Mouse (Mus musculus) embryonic facial prominence, embryonic 11.5 days (tissue): ENCODE measurements at regions not wholly inside any gene's neighbourhood (a gene's known extent, or its start where the extent isn't known, plus 50 kb on each side); places are given as distances from the start of the nearest gene placed in this dataset.

Experiments used
- ATAC-seq: fragments of 200-750 bp; cut with Nextera tagmentation; replicated peaks from 2 replicates; pipeline ENCODE4 v1.8.0; 2017; ENCODE audit warnings: low read depth; ENCODE audit not compliant: insufficient number of reproducible peaks, low FRiP score, low TSS enrichment
- DNase-seq: peaks from one replicate; pipeline ENCODE4 v3.0.0-alpha.2; 2015; ENCODE audit warnings: low spot score
- H3K27ac ChIP-seq: fragments of 300-500 bp; sonication (generic); replicated peaks from 2 replicates; pipeline ENCODE4 v1.5.1; 2014; ENCODE audit warnings: mild to moderate bottlenecking, low read depth, low read length, control low read depth
- H3K27me3 ChIP-seq: fragments of 300-500 bp; sonication (generic); 2 replicates; pipeline ENCODE4 v1.6.1; 2014; ENCODE audit warnings: mild to moderate bottlenecking, low read length, moderate library complexity, mixed read lengths; ENCODE audit not compliant: control insufficient read depth, insufficient read depth
- H3K36me3 ChIP-seq: fragments of 300-500 bp; sonication (generic); replicated peaks from 2 replicates; pipeline ENCODE4 v1.6.1; 2014; ENCODE audit warnings: low read depth, mild to moderate bottlenecking, low read length, moderate library complexity, mixed read lengths; ENCODE audit not compliant: control insufficient read depth, insufficient read depth
- H3K4me1 ChIP-seq: fragments of 300-500 bp; sonication (generic); 2 replicates; pipeline ENCODE4 v1.6.1; 2014; ENCODE audit warnings: low read length, mixed read lengths; ENCODE audit not compliant: control insufficient read depth, insufficient read depth
- H3K4me2 ChIP-seq: fragments of 300-500 bp; sonication (generic); 2 replicates; pipeline ENCODE4 v1.6.1; 2014; ENCODE audit warnings: low read depth, mild to moderate bottlenecking, control low read depth, low read length, moderate library complexity
- H3K4me3 ChIP-seq: fragments of 300-500 bp; sonication (generic); 2 replicates; pipeline ENCODE4 v1.5.1; 2014; ENCODE audit warnings: low read depth, low read length, control low read depth
- H3K9ac ChIP-seq: fragments of 300-500 bp; sonication (generic); replicated peaks from 2 replicates; pipeline ENCODE4 v1.6.1; 2014; ENCODE audit warnings: mild to moderate bottlenecking, control low read depth, low read length
- H3K9me3 ChIP-seq: fragments of 300-500 bp; sonication (generic); replicated peaks from 2 replicates; pipeline ENCODE4 v1.6.1; 2016; ENCODE audit warnings: mild to moderate bottlenecking, low read length, inconsistent platforms, mixed read lengths; ENCODE audit not compliant: control insufficient read depth
- WGBS: fragments of 180-500 bp; shearing (Covaris S2); extraction: QIAGEN DNeasy Blood & Tissue Kit; methylation state at CpG from one replicate; pipeline ENCODE4 v1.1.7; 2014; 5-methylcytosine and 5-hydroxymethylcytosine counted together

DNA sequence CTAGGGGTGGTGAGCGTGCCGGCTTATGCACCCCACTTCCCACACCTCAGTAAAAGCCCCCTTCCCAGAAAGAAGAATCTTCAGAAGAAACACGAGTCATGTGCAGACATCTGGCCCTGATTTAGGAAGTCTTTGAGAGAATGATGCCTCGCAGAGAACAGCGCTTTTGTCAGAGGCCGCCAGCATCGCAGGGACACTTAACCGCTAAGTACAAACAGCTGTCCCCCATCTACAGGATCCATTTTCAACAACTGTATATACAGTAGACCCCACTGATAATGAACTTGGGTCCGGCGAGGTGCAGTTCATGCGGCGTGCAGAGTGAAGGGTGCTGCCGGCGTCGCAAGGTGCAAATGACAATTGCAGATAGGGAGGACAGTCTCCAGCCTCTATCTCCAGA lies 85.4 kb upstream of the Rbm19 start:
- H3K4me2 ChIP-seq: no peak overlapping the region
- no peaks in the 10 kb centered on the region for H3K4me1 ChIP-seq
- DNase-seq (peak; percentile 81), ATAC-seq (no peak; the same call in 1 of the 2 replicates)
- H3K4me3 ChIP-seq: no peak overlapping the region
- WGBS: 65% methylated on average over 15 of the region's 15 CpGs
- no peak overlapping the region for H3K9ac ChIP-seq
- no peaks in the 10 kb centered on the region for H3K9me3 ChIP-seq
- no peaks in the 10 kb centered on the region for H3K27me3 ChIP-seq
- no peaks in the 10 kb centered on the region for H3K36me3 ChIP-seq
- H3K27ac ChIP-seq: no peak overlapping the region

DNA sequence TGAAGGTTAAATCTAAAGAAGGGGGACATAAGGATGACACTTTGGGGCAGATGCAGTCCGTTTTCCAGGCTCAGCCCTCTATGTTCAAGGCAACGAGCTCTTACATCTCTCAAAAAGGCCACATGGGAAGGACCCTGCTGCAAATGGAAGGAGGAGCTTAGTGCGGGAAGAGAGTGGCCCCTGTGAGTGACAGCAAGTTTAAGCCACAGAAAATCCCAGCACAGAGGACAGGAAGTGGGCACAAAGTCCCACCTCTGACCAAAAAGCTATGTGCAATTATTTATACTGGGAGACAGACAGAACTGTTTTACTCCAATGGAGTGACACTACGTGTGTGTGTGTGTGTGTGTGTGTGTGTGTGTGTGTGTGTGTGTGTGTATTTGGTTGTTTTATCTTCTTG lies 84.7 kb upstream of the Rbm19 start:
- no peak overlapping the region for H3K9ac ChIP-seq
- WGBS: 65% methylated on average over 4 of the region's 4 CpGs
- no peaks in the 10 kb centered on the region for H3K4me1 ChIP-seq
- ATAC-seq (no peak), DNase-seq (no peak)
- H3K27me3 ChIP-seq: no peaks in the 10 kb centered on the region
- H3K4me2 ChIP-seq: no peak overlapping the region
- H3K36me3 ChIP-seq: no peaks in the 10 kb centered on the region
- H3K9me3 ChIP-seq: no peaks in the 10 kb centered on the region
- no peak overlapping the region for H3K4me3 ChIP-seq
- no peak overlapping the region for H3K27ac ChIP-seq

DNA sequence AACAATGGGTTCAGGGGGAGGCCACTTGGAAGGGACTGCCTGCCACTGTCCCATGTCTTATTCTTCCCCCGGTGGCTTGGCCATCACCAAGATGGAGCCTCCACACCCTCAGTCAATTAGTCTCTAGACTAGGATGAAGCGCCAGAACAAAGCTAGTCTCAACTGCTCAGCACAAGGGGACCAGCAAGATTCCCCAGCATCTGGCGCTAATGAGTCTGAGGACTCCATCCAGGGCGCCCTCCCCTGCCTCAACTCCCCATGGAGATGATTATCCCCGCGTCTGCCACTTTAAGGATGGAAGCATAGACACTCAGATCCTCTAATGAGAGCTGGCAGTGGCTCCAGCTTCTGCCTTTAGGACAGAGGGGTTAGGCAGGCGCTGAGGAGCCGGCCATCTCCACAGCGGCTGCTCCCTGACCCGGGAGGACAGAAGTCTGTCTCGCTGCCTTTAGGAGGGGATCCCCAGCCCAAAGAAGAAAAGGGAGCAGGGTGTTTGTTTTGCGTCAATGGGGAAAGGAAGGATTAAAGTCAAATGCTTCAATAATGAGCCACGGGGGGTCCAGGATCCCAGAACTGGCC lies 81.7 kb upstream of the Rbm19 start:
- H3K4me2 ChIP-seq: no peak overlapping the region
- H3K9me3 ChIP-seq: no peaks in the 10 kb centered on the region
- no peaks in the 10 kb centered on the region for H3K36me3 ChIP-seq
- no peak overlapping the region for H3K4me3 ChIP-seq
- no peaks in the 10 kb centered on the region for H3K27me3 ChIP-seq
- DNase-seq (no peak), ATAC-seq (0 out of 2 replicates have a peak, but pooled peaks have one; percentile 39)
- H3K9ac ChIP-seq: no peak overlapping the region
- no peak overlapping the region for H3K27ac ChIP-seq
- 11% methylated on average over 13 of the region's 13 CpGs for WGBS
- no peaks in the 10 kb centered on the region for H3K4me1 ChIP-seq

DNA sequence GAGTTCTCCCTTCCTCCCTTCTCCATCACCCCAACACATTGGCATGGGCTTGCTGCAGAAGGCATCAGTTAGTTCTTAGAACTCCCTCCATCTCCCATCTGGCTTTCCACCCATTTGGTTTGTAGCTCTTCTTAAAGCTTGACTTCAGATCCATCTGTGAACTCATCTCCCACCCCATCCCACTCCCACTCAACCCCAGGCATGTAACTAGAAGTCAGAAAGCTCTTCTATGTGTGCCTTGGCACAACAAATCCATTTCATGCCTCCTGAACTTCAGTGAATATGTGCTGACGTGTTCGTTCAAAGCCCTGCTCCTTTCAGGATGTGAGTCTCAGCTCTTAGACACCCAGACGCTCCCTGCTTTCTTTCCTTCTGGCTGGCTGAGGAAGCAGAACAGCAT lies 81.0 kb upstream of the Rbm19 start:
- no peak for ATAC-seq
- no peak overlapping the region for H3K4me2 ChIP-seq
- H3K4me1 ChIP-seq: no peaks in the 10 kb centered on the region
- H3K9me3 ChIP-seq: no peaks in the 10 kb centered on the region
- no peaks in the 10 kb centered on the region for H3K27me3 ChIP-seq
- no peak overlapping the region for H3K27ac ChIP-seq
- H3K9ac ChIP-seq: no peak overlapping the region
- DNase-seq: no peak
- no peak overlapping the region for H3K4me3 ChIP-seq
- 87% methylated on average over 3 of the region's 3 CpGs for WGBS
- H3K36me3 ChIP-seq: no peaks in the 10 kb centered on the region

DNA sequence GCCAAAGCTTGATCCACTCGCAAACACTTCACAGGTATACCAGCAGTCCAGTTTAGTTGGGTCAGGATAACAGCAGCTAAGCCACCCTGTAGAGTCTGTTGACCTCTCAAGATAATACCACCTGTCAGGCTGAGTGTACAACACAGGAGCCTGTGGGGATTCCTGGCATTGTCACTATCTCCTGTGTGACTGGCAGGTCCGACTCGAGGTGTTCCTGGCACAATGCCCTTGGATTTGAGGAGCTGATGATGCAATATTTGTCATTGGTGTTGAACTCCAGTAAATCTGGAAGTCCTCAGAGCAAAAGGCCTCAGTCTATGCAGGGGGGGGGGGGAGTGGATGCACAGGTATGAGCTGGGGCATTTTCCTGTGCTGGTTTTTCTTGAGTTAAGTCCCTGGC lies 78.5 kb upstream of the Rbm19 start:
- H3K27me3 ChIP-seq: no peaks in the 10 kb centered on the region

DNA sequence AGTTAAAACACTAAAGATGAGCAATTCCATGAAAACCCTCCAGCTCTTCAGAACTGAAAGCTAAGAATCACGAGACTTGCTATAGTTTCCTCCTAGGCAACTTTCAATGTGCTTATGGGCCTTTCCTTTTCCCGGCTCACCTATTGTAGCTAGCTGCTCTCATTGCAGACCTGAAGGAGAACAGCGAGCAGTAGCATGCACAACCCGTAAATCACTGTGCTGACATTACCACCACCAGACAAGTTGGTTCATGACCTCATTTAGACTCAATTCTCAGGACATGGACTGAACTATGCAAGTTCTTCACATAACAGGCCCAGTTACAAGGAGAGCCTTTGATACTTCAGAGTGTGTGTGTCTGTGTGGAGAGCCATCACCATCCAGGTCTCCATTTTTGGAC lies 72.5 kb upstream of the Rbm19 start:
- H3K27me3 ChIP-seq: no peaks in the 10 kb centered on the region
- H3K9me3 ChIP-seq: no peaks in the 10 kb centered on the region
- ATAC-seq (no peak), DNase-seq (no peak)
- H3K4me2 ChIP-seq: no peak overlapping the region
- 88% methylated on average over 4 of the region's 4 CpGs for WGBS
- no peaks in the 10 kb centered on the region for H3K4me1 ChIP-seq
- H3K4me3 ChIP-seq: no peak overlapping the region
- H3K36me3 ChIP-seq: no peaks in the 10 kb centered on the region
- H3K9ac ChIP-seq: no peak overlapping the region
- no peak overlapping the region for H3K27ac ChIP-seq

More for the DNA sequence above, 78.5 kb upstream of the Rbm19 start:
- no peak overlapping the region for H3K4me3 ChIP-seq
- no peaks in the 10 kb centered on the region for H3K4me1 ChIP-seq
- H3K36me3 ChIP-seq: no peaks in the 10 kb centered on the region
- 90% methylated on average over 3 of the region's 3 CpGs for WGBS
- no peak overlapping the region for H3K4me2 ChIP-seq
- ATAC-seq (no peak), DNase-seq (no peak)
- H3K9ac ChIP-seq: no peak overlapping the region
- H3K9me3 ChIP-seq: no peaks in the 10 kb centered on the region
- no peak overlapping the region for H3K27ac ChIP-seq

DNA sequence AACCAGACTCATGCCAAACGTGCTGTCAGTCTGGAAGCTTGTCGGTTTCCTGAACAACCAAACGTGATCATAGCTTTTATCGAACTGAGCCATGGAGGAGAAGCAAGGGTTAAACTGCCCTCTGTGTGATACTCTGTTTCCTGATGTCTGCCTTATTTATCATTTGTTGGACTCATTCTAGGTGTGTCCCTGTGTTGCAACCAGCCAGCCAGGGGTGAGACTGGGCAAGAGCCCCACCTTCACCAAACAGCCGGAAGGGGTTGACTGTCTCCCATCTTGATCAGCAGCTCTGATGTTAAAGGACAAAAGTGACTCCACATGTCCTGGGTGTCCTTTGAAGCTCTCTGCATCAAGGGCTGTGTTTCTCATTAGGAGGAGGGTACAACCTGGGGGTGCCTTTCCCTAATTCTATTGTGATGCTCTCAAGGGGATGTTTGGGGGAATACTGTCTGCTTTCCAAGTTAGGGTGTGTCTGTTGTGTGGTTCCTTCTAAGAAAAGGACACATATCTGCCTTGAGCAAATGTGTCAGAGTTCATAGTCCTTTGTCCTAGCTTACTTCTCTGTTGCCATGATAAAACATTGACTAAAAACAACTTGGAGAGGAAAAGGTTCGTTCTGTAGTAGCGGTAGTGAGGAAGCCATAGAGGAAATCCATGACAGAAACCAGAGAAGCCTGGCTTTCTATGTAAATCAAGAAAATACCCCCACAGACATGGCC lies 67.0 kb upstream of the Rbm19 start:
- Histone ChIP-seq H3K27me3 (no peaks in the 10 kb centered on the region), H3K4me3 (no peak overlapping the region), H3K9me3 (no peaks in the 10 kb centered on the region), H3K4me2 (no peak overlapping the region), H3K36me3 (no peaks in the 10 kb centered on the region), H3K4me1 (no peaks in the 10 kb centered on the region), H3K27ac (no peak overlapping the region), H3K9ac (no peak overlapping the region)
- DNase-seq: no peak
- ATAC-seq: no peak
- WGBS: 91% methylated on average over 7 of the region's 7 CpGs

DNA sequence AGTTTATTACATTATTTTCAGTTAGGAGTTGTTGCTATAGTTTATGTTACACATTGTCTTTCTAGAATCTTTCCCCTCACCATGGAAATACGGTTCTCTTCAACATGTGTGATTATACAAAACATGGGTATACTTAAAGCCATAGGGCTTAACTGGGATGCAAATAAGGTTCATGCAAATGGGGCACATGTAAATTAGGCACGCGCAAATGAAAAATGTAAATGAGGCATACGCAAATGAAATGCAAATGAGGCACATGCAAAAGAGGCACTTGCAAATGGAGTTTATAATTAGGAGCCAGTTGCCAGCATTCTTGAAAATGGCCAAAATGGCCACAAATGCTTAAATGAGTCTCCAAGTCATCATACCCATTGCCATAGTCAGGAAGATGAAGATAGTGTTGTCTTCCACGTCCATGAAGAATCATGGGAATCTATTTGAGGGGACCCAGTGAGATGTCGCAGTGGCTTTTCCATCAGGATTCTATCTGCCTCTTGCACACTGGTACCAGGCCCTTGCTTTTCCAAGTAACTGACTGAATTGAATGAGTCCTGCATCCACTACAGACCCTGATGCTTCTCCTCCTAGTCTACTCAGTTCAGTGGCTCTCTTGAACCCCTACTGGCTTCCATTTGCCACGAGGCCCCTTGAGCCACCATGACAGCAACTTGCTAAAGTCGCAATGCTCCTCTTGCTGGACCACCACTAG lies 65.4 kb upstream of the Rbm19 start:
- 85% methylated on average over 8 of the region's 8 CpGs for WGBS
- Histone ChIP-seq H3K9me3 (no peaks in the 10 kb centered on the region), H3K27ac (no peak overlapping the region), H3K4me1 (no peaks in the 10 kb centered on the region), H3K27me3 (no peaks in the 10 kb centered on the region), H3K9ac (no peak overlapping the region), H3K36me3 (no peaks in the 10 kb centered on the region), H3K4me3 (no peak overlapping the region), H3K4me2 (no peak overlapping the region)
- DNase-seq (no peak), ATAC-seq (no peak)
